Mouse (Mus musculus) megakaryocyte, embryonic 14.5 days (primary cell): ENCODE results near the gene Oxa1l.

Experiments
- FLI1 ChIP-seq: IDR thresholded peaks from 2 replicates; pipeline ENCODE4 v1.6.1; 2012; ENCODE audit warnings: low read length, inconsistent platforms, mixed read lengths
- GATA1 ChIP-seq: IDR thresholded peaks from 3 replicates; pipeline ENCODE4 v1.6.1; 2012; ENCODE audit warnings: mixed read lengths, low read length, inconsistent platforms, borderline replicate concordance

DNA sequence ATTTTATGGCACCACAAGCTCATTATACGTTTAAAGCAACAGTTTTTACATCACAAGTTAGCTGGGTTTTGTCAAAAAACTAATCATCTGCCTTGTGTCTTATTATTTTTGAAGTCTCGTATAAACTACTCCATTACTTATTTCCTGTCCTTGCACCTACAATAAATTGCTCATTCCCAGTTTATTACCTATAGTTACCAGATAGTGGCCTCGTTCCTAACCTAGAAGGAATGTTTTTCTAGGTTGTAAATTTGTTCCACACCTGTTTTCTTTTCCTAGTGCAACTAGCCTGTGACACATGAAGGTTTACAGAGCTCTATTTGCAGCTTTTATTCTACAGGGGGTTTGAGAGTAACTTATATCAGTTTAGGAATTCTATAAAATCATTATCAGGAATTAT is 41.1 kb downstream of the Oxa1l start:
- TF ChIP-seq GATA1 (no peak), FLI1 (no peak)
